Mouse (Mus musculus) CH12.LX (cell line): ENCODE data around the gene Rps6.

Experiments used
- CTCF ChIP-seq, 2 experiments: IDR thresholded peaks in 1 of 2; conservative IDR thresholded peaks in 1 of 2; 2 replicates each; pipeline ENCODE4 v1.5.1; 2011 to 2012; ENCODE audit warnings: low read depth in 2 of 2, low read length in 2 of 2, improper control_type of control experiment in 1 of 2, inconsistent platforms in 1 of 2, mild to moderate bottlenecking in 1 of 2, moderate library complexity in 1 of 2
- E2F4 ChIP-seq: IDR thresholded peaks from 2 replicates; pipeline ENCODE4 v1.6.1; 2011; ENCODE audit warnings: low read depth, low read length, improper control_type of control experiment; ENCODE audit not compliant: insufficient replicate concordance
- ELF1 ChIP-seq: IDR thresholded peaks from 2 replicates; pipeline ENCODE4 v1.6.1; 2014; ENCODE audit warnings: low read depth, mild to moderate bottlenecking, inconsistent platforms, low read length, improper control_type of control experiment
- MAZ ChIP-seq: IDR thresholded peaks from 2 replicates; pipeline ENCODE4 v1.6.1; 2012; ENCODE audit warnings: low read depth, mild to moderate bottlenecking, inconsistent platforms, low read length, improper control_type of control experiment, moderate library complexity
- MYC ChIP-seq: IDR thresholded peaks from 2 replicates; pipeline ENCODE4 v1.6.1; 2011; ENCODE audit warnings: low read depth, mild to moderate bottlenecking, improper control_type of control experiment, low read length
- POLR2A ChIP-seq: IDR thresholded peaks from 2 replicates; pipeline ENCODE4 v1.6.1; 2011; ENCODE audit warnings: low read depth, mild to moderate bottlenecking, improper control_type of control experiment, low read length
- RCOR1 ChIP-seq: conservative IDR thresholded peaks from 2 replicates; pipeline ENCODE4 v1.6.1; 2012; ENCODE audit warnings: low read depth, mild to moderate bottlenecking, inconsistent platforms, low read length, improper control_type of control experiment
- UBTF ChIP-seq: IDR thresholded peaks from 2 replicates; pipeline ENCODE4 v1.6.1; 2012; ENCODE audit warnings: low read depth, mild to moderate bottlenecking, inconsistent platforms, low read length, improper control_type of control experiment, moderate library complexity
- USF1 ChIP-seq: IDR thresholded peaks from 2 replicates; pipeline ENCODE4 v1.6.1; 2014; ENCODE audit warnings: low read depth, mild to moderate bottlenecking, inconsistent platforms, low read length, improper control_type of control experiment

DNA sequence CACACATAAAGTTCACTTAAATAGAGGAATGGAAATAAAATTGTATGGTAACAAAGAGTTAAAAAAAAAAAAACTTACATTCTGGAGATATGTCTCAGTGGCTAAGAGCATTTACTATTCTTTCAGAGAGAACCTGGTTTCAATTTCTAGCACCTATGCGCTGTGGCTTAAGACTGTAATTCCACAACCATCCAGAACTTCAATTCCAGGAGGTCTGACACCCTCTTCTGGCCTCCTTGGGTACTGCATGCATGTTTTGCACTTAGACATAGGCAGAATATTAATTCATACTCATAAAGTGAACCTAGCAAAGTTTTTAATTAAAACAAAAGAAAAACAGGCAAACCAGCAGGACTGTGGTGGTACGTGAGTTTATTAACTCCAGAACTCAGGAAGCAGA, 34.0 kb downstream of the Rps6 start:
- TF ChIP-seq MAZ (no peak), CTCF (conservative IDR thresholded peaks at IDR 0.05 in 1 of 2, IDR thresholded peaks at IDR 0.05 in 1 of 2; ENCODE audit: low read depth in 2 of 2, low read length in 2 of 2) (peak; percentile 68 to 69), UBTF (no peak), ELF1 (no peak), E2F4 (no peak), MYC (no peak), RCOR1 (no peak), POLR2A (no peak), USF1 (no peak)
